Mouse (Mus musculus): ENCODE data around the gene Zfp619.
"Not testable (repeated sequence)": the region's sequence is repeated elsewhere in the genome, so short reads cannot be mapped to it uniquely, and the experiment has no call there.

Zfp619 gene
- long read RNA-seq, experiment 1: 0 reads
- long read RNA-seq, experiment 2, full-length matches to known transcripts: 1 of 1 reads
- long read RNA-seq, experiment 2, partial matches to known transcripts: 0 of 1 reads
- long read RNA-seq, experiment 2, other reads (novel, unspliced or antisense): 0 of 1 reads

- intact Hi-C loops (cut with DNase I): loop anchor here (5.0 kb wide), 2 partner anchors 35 to 70 kb away; no protein-coding TSS in a partner anchor
Measured at GRCm38 (mm10) chr7:39517616-39518177, at the start of gene Zfp619. Zfp619 (plus strand) TSS chr7:39517766.

- intact Hi-C loops (cut with DNase I): no loop called here
Measured at GRCm38 (mm10) chr7:39479013-39479412, 38.6 kb upstream of the Zfp619 start.

GRCm38 (mm10) chr7:39484384-39484783, 33.2 kb upstream of the Zfp619 start:
- intact Hi-C loops (cut with DNase I): no loop called here

- intact Hi-C loops (cut with DNase I): no loop called here
Measured at GRCm38 (mm10) chr7:39487159-39487853, 30.3 kb upstream of the Zfp619 start.

- intact Hi-C loops (cut with DNase I): no loop called here
Measured at GRCm38 (mm10) chr7:39487854-39488205, 29.7 kb upstream of the Zfp619 start.

- intact Hi-C loops (cut with DNase I): no loop called here
Measured at GRCm38 (mm10) chr7:39494646-39495045, 22.9 kb upstream of the Zfp619 start.

GRCm38 (mm10) chr7:39504100-39504499, 13.5 kb upstream of the Zfp619 start:
- intact Hi-C loops (cut with DNase I): no loop called here

- intact Hi-C loops (cut with DNase I): loop anchor here (5.0 kb wide), 2 partner anchors 34 to 71 kb away; no protein-coding TSS in a partner anchor
Measured at GRCm38 (mm10) chr7:39518362-39518761, 796 bp downstream of the Zfp619 start.

- intact Hi-C loops (cut with DNase I): no loop called here
Measured at GRCm38 (mm10) chr7:39523703-39524424, 6.3 kb downstream of the Zfp619 start.

- intact Hi-C loops (cut with DNase I): no loop called here
Measured at GRCm38 (mm10) chr7:39543151-39543550, 25.6 kb downstream of the Zfp619 start.

GRCm38 (mm10) chr7:39544242-39545111, 26.9 kb downstream of the Zfp619 start:
- intact Hi-C loops (cut with DNase I): no loop called here

GRCm38 (mm10) chr7:39545134-39545533, 27.6 kb downstream of the Zfp619 start:
- intact Hi-C loops (cut with DNase I): no loop called here

- intact Hi-C loops (cut with DNase I): no loop called here
Measured at GRCm38 (mm10) chr7:39549336-39549735, 31.8 kb downstream of the Zfp619 start.

- intact Hi-C loops (cut with DNase I): loop anchor here (5.0 kb wide), 1 partner anchor 35 kb away; the partner anchor contains the start of gene Zfp619
Measured at GRCm38 (mm10) chr7:39551976-39552891, 34.7 kb downstream of the Zfp619 start.

GRCm38 (mm10) chr7:39552993-39553392, 35.4 kb downstream of the Zfp619 start:
- intact Hi-C loops (cut with DNase I): loop anchor here (5.0 kb wide), 1 partner anchor 36 kb away; the partner anchor contains the start of gene Zfp619

- intact Hi-C loops (cut with DNase I): loop anchor here (5.0 kb wide), 1 partner anchor 37 kb away; the partner anchor contains the start of gene Zfp619
Measured at GRCm38 (mm10) chr7:39553871-39554270, 36.3 kb downstream of the Zfp619 start.

- intact Hi-C loops (cut with DNase I): no loop called here
Measured at GRCm38 (mm10) chr7:39580066-39580465, 62.5 kb downstream of the Zfp619 start.

GRCm38 (mm10) chr7:39580601-39581000, 63.0 kb downstream of the Zfp619 start:
- intact Hi-C loops (cut with DNase I): no loop called here

- intact Hi-C loops (cut with DNase I): not testable (repeated sequence)
Measured at GRCm38 (mm10) chr7:39586834-39587233, 69.3 kb downstream of the Zfp619 start.

- intact Hi-C loops (cut with DNase I): no loop called here
Measured at GRCm38 (mm10) chr7:39588037-39588436, 70.5 kb downstream of the Zfp619 start.

Measured in adrenal gland (tissue).